In genomic region chr17:24766266-24766875, GRCm38 (mm10) we compare ENCODE assay signal across 17 mouse cellular contexts. TPM values are rescaled to one million over a fixed set of nuclear protein-coding genes. Genes with fewer than 3 reads are reported as not detected.
DNase-seq lines count a peak whose midpoint lies in the region; ATAC-seq lines count a peak whose summit lies in the region.
"Had no signal": no experiment of that assay in that cellular context is flagged by ENCODE, and none has a peak within 500 bp of the region (broad histone marks: within the 10 kb centered on the region; RNA-seq: fewer than 3 reads in every experiment).

No protein-coding gene starts in this region.

- H3K27ac ChIP-seq in midbrain, embryonic 11.5 days (ENCODE audit: low read depth, low read length): no peak overlapping the region
- no peak overlapping the region for H3K27ac ChIP-seq in midbrain, embryonic 13.5 days
- 0 out of 2 replicates have a peak overlapping the region, but pooled peaks have one; percentile 75 for H3K27ac ChIP-seq in embryonic facial prominence, embryonic 15.5 days (replicated peaks)
- H3K27ac ChIP-seq in kidney, embryonic 16.5 days (ENCODE audit: low read length): peak overlapping the region; percentile 90
- no peak overlapping the region for H3K27ac ChIP-seq in hindbrain, embryonic 11.5 days (ENCODE audit: low read depth, low read length)
- H3K27ac ChIP-seq: hindbrain, embryonic 15.5 days; limb, embryonic 15.5 days; midbrain, embryonic 10.5 days; neural tube, embryonic 13.5 days had no signal

- peak; percentile 81 for DNase-seq in midbrain, embryonic 11.5 days (ENCODE audit: low spot score, missing footprints)
- DNase-seq in cerebellum, adult 8-10 months: no peak
- no peak for DNase-seq in gastrocnemius, postnatal 4 days (ENCODE audit: low spot score in 2 of 2)
- no peak for DNase-seq in hindbrain, embryonic 11.5 days (ENCODE audit: low spot score)
- DNase-seq: cerebellum, postnatal 25 days; gastrocnemius, postnatal 25 days; thymus, postnatal 36 days had no signal

- H3K4me3 ChIP-seq in midbrain, embryonic 11.5 days (ENCODE audit: low read depth, low read length): no peak overlapping the region
- H3K4me3 ChIP-seq in midbrain, embryonic 13.5 days (replicated peaks): no peak overlapping the region
- H3K4me3 ChIP-seq in embryonic facial prominence, embryonic 15.5 days (replicated peaks): no peak overlapping the region
- H3K4me3 ChIP-seq in kidney, embryonic 16.5 days (ENCODE audit: low read length): no peak overlapping the region
- no peak overlapping the region for H3K4me3 ChIP-seq in hindbrain, embryonic 11.5 days (ENCODE audit: low read depth, low read length)
- H3K4me3 ChIP-seq: hindbrain, embryonic 15.5 days; limb, embryonic 15.5 days; midbrain, embryonic 10.5 days; neural tube, embryonic 13.5 days had no signal

- no peaks in the 10 kb centered on the region for H3K27me3 ChIP-seq in midbrain, embryonic 11.5 days (ENCODE audit: control insufficient read depth, insufficient read depth, low read length)
- peaks cover 6% of the 10 kb centered on the region; the same call in 1 of the 2 replicates for H3K27me3 ChIP-seq in midbrain, embryonic 13.5 days
- no peaks in the 10 kb centered on the region for H3K27me3 ChIP-seq in embryonic facial prominence, embryonic 15.5 days
- H3K27me3 ChIP-seq in kidney, embryonic 16.5 days (ENCODE audit: insufficient read depth, low read length): no peaks in the 10 kb centered on the region
- no peaks in the 10 kb centered on the region for H3K27me3 ChIP-seq in hindbrain, embryonic 11.5 days (ENCODE audit: control insufficient read depth, insufficient read depth, low read length)
- H3K27me3 ChIP-seq: hindbrain, embryonic 15.5 days; limb, embryonic 15.5 days had no signal

- 20% methylated on average over 12 of the region's 12 CpGs for WGBS in midbrain, embryonic 11.5 days
- 24% methylated on average over 12 of the region's 12 CpGs for WGBS in midbrain, embryonic 13.5 days
- WGBS in embryonic facial prominence, embryonic 15.5 days: 34% methylated on average over 12 of the region's 12 CpGs
- 10% methylated on average over 12 of the region's 12 CpGs for WGBS in kidney, embryonic 16.5 days
- WGBS in hindbrain, embryonic 11.5 days: 31% methylated on average over 12 of the region's 12 CpGs

- no peaks in the 10 kb centered on the region for H3K36me3 ChIP-seq in midbrain, embryonic 11.5 days (ENCODE audit: control insufficient read depth, insufficient read depth, low read length)
- no peaks in the 10 kb centered on the region for H3K36me3 ChIP-seq in midbrain, embryonic 13.5 days
- no peaks in the 10 kb centered on the region for H3K36me3 ChIP-seq in embryonic facial prominence, embryonic 15.5 days
- no peaks in the 10 kb centered on the region for H3K36me3 ChIP-seq in kidney, embryonic 16.5 days (ENCODE audit: insufficient read depth, low read length)
- H3K36me3 ChIP-seq in hindbrain, embryonic 11.5 days (ENCODE audit: control insufficient read depth, insufficient read depth, low read length): no peaks in the 10 kb centered on the region
- H3K36me3 ChIP-seq: hindbrain, embryonic 15.5 days; limb, embryonic 15.5 days; midbrain, embryonic 10.5 days; neural tube, embryonic 13.5 days had no signal

- no peak overlapping the region for H3K9ac ChIP-seq in midbrain, embryonic 11.5 days (ENCODE audit: low read length)
- H3K9ac ChIP-seq in midbrain, embryonic 13.5 days (replicated peaks): no peak overlapping the region
- no peak overlapping the region for H3K9ac ChIP-seq in embryonic facial prominence, embryonic 15.5 days
- H3K9ac ChIP-seq in kidney, embryonic 16.5 days (replicated peaks; ENCODE audit: low read length): no peak overlapping the region
- no peak overlapping the region for H3K9ac ChIP-seq in hindbrain, embryonic 11.5 days (ENCODE audit: low read depth, low read length)
- H3K9ac ChIP-seq: hindbrain, embryonic 15.5 days; limb, embryonic 15.5 days; neural tube, embryonic 13.5 days had no signal

- H3K9me3 ChIP-seq in midbrain, embryonic 11.5 days (ENCODE audit: control insufficient read depth, low read length): no peaks in the 10 kb centered on the region
- no peaks in the 10 kb centered on the region for H3K9me3 ChIP-seq in midbrain, embryonic 13.5 days
- no peaks in the 10 kb centered on the region for H3K9me3 ChIP-seq in embryonic facial prominence, embryonic 15.5 days (replicated peaks)
- H3K9me3 ChIP-seq in kidney, embryonic 16.5 days (ENCODE audit: low read length): no peaks in the 10 kb centered on the region
- H3K9me3 ChIP-seq in hindbrain, embryonic 11.5 days (ENCODE audit: control insufficient read depth, low read length): no peaks in the 10 kb centered on the region
- H3K9me3 ChIP-seq: hindbrain, embryonic 15.5 days; limb, embryonic 15.5 days; midbrain, embryonic 10.5 days; neural tube, embryonic 13.5 days had no signal

- no peak overlapping the region for H3K4me2 ChIP-seq in midbrain, embryonic 11.5 days
- H3K4me2 ChIP-seq in midbrain, embryonic 13.5 days (replicated peaks): no peak overlapping the region
- no peak overlapping the region for H3K4me2 ChIP-seq in embryonic facial prominence, embryonic 15.5 days (replicated peaks)
- no peak overlapping the region; the same call in 1 of the 2 replicates for H3K4me2 ChIP-seq in kidney, embryonic 16.5 days (replicated peaks; ENCODE audit: low read depth, low read length)
- no peak overlapping the region for H3K4me2 ChIP-seq in hindbrain, embryonic 11.5 days (replicated peaks; ENCODE audit: low read depth, low read length)
- H3K4me2 ChIP-seq: hindbrain, embryonic 15.5 days; limb, embryonic 15.5 days; neural tube, embryonic 13.5 days had no signal

- no peak for ATAC-seq in midbrain, embryonic 11.5 days (ENCODE audit: low FRiP score)
- ATAC-seq in midbrain, embryonic 13.5 days: no peak
- ATAC-seq in embryonic facial prominence, embryonic 15.5 days (ENCODE audit: insufficient number of reproducible peaks, low FRiP score, low TSS enrichment, low read depth): no peak
- ATAC-seq in kidney, embryonic 16.5 days (ENCODE audit: low FRiP score, low TSS enrichment): peak; percentile 78
- no peak for ATAC-seq in hindbrain, embryonic 11.5 days (ENCODE audit: low FRiP score)

- H3K4me1 ChIP-seq in midbrain, embryonic 11.5 days (ENCODE audit: control insufficient read depth, insufficient read depth, low read length): no peaks in the 10 kb centered on the region
- H3K4me1 ChIP-seq in midbrain, embryonic 13.5 days (replicated peaks): no peaks in the 10 kb centered on the region
- peaks cover 46% of the 10 kb centered on the region for H3K4me1 ChIP-seq in embryonic facial prominence, embryonic 15.5 days
- H3K4me1 ChIP-seq in kidney, embryonic 16.5 days (ENCODE audit: insufficient read depth, low read length): peaks cover 62% of the 10 kb centered on the region
- H3K4me1 ChIP-seq in hindbrain, embryonic 11.5 days (replicated peaks; ENCODE audit: control insufficient read depth, insufficient read depth, low read length): no peaks in the 10 kb centered on the region
- H3K4me1 ChIP-seq: hindbrain, embryonic 15.5 days; neural tube, embryonic 13.5 days had no signal

RNA-seq across cellular contexts. Expression of gene Hs3st6, which starts 13.6 kb away (rescaled TPM):
- 0.18 and 0.23 TPM in 2 replicates for polyA plus RNA-seq in midbrain, embryonic 11.5 days (2014; fragmentation: Nextera tagmentation; extraction: Ambion mirVana)
- polyA plus RNA-seq in midbrain, embryonic 13.5 days (2015; fragmentation: Nextera tagmentation; extraction: Ambion mirVana): 0.13 and 0.22 TPM in 2 replicates
- 26.4 and 30.4 TPM in 2 replicates for polyA plus RNA-seq in embryonic facial prominence, embryonic 15.5 days (2015; fragmentation: Nextera tagmentation; extraction: Ambion mirVana)
- polyA plus RNA-seq in kidney, embryonic 16.5 days (2015; fragmentation: Nextera tagmentation; extraction: Ambion mirVana): 23.0 and 27.6 TPM in 2 replicates
- total RNA-seq in gastrocnemius, postnatal 4 days (2021): not detected
- 1.5 and 2.3 TPM in 2 replicates for polyA plus RNA-seq in hindbrain, embryonic 11.5 days (2014; fragmentation: Nextera tagmentation; extraction: Ambion mirVana)
- total RNA-seq: gastrocnemius, postnatal 25 days had no signal

RNA-seq across cellular contexts. Expression of gene Msrb1, which starts 29.9 kb away (rescaled TPM):
- 19.2 and 23.0 TPM in 2 replicates for polyA plus RNA-seq in midbrain, embryonic 11.5 days (2014; fragmentation: Nextera tagmentation; extraction: Ambion mirVana)
- 18.0 and 19.6 TPM in 2 replicates for polyA plus RNA-seq in midbrain, embryonic 13.5 days (2015; fragmentation: Nextera tagmentation; extraction: Ambion mirVana)
- polyA plus RNA-seq in embryonic facial prominence, embryonic 15.5 days (2015; fragmentation: Nextera tagmentation; extraction: Ambion mirVana): 26.6 and 27.9 TPM in 2 replicates
- polyA plus RNA-seq in kidney, embryonic 16.5 days (2015; fragmentation: Nextera tagmentation; extraction: Ambion mirVana): 33.3 and 33.8 TPM in 2 replicates
- 100 to 1,000 TPM in 1 of 2 experiments, 10 to 100 TPM in 1; 91.8 to 101 TPM for total RNA-seq in gastrocnemius, postnatal 4 days (2021)
- polyA plus RNA-seq in hindbrain, embryonic 11.5 days (2014; fragmentation: Nextera tagmentation; extraction: Ambion mirVana): 21.1 and 22.8 TPM in 2 replicates

RNA-seq across cellular contexts. Expression of gene Meiob, which starts 37.7 kb away (rescaled TPM):
- not detected in 2 replicates for polyA plus RNA-seq in midbrain, embryonic 11.5 days (2014; fragmentation: Nextera tagmentation; extraction: Ambion mirVana)
- polyA plus RNA-seq in midbrain, embryonic 13.5 days (2015; fragmentation: Nextera tagmentation; extraction: Ambion mirVana): not detected in 2 replicates
- polyA plus RNA-seq in embryonic facial prominence, embryonic 15.5 days (2015; fragmentation: Nextera tagmentation; extraction: Ambion mirVana): 0.09 and 0.16 TPM in 2 replicates
- 0.11 TPM in 1 of 2 replicates, not detected in the other for polyA plus RNA-seq in kidney, embryonic 16.5 days (2015; fragmentation: Nextera tagmentation; extraction: Ambion mirVana)
- not detected for total RNA-seq in gastrocnemius, postnatal 4 days (2021)
- not detected in 2 replicates for polyA plus RNA-seq in hindbrain, embryonic 11.5 days (2014; fragmentation: Nextera tagmentation; extraction: Ambion mirVana)
- total RNA-seq: gastrocnemius, postnatal 25 days; layer of hippocampus, postnatal 25 days; left cerebral cortex, postnatal 25 days had no signal
- polyA plus RNA-seq: heart, embryonic 16.5 days; hindbrain, embryonic 15.5 days; limb, embryonic 15.5 days; neural tube, embryonic 13.5 days had no signal

RNA-seq across cellular contexts. Expression of gene Rpl3l, which starts 38.8 kb away (rescaled TPM):
- polyA plus RNA-seq in midbrain, embryonic 11.5 days (2014; fragmentation: Nextera tagmentation; extraction: Ambion mirVana): not detected in 2 replicates
- not detected in 2 replicates for polyA plus RNA-seq in midbrain, embryonic 13.5 days (2015; fragmentation: Nextera tagmentation; extraction: Ambion mirVana)
- not detected in 2 replicates for polyA plus RNA-seq in embryonic facial prominence, embryonic 15.5 days (2015; fragmentation: Nextera tagmentation; extraction: Ambion mirVana)
- polyA plus RNA-seq in kidney, embryonic 16.5 days (2015; fragmentation: Nextera tagmentation; extraction: Ambion mirVana): 0.15 TPM in 1 of 2 replicates, not detected in the other
- 100 to 1,000 TPM; 215 to 219 TPM for total RNA-seq in gastrocnemius, postnatal 4 days (2021)
- 0.11 TPM in 1 of 2 replicates, not detected in the other for polyA plus RNA-seq in hindbrain, embryonic 11.5 days (2014; fragmentation: Nextera tagmentation; extraction: Ambion mirVana)
- polyA plus RNA-seq: hindbrain, embryonic 15.5 days; limb, embryonic 15.5 days; midbrain, embryonic 10.5 days; neural tube, embryonic 13.5 days had no signal

RNA-seq across cellular contexts. Expression of gene Ndufb10, which starts 42.1 kb away (rescaled TPM):
- 198 and 210 TPM in 2 replicates for polyA plus RNA-seq in midbrain, embryonic 11.5 days (2014; fragmentation: Nextera tagmentation; extraction: Ambion mirVana)
- polyA plus RNA-seq in midbrain, embryonic 13.5 days (2015; fragmentation: Nextera tagmentation; extraction: Ambion mirVana): 257 and 260 TPM in 2 replicates
- 223 and 227 TPM in 2 replicates for polyA plus RNA-seq in embryonic facial prominence, embryonic 15.5 days (2015; fragmentation: Nextera tagmentation; extraction: Ambion mirVana)
- polyA plus RNA-seq in kidney, embryonic 16.5 days (2015; fragmentation: Nextera tagmentation; extraction: Ambion mirVana): 258 and 262 TPM in 2 replicates
- total RNA-seq in gastrocnemius, postnatal 4 days (2021): 100 to 1,000 TPM; 383 to 407 TPM
- 198 and 223 TPM in 2 replicates for polyA plus RNA-seq in hindbrain, embryonic 11.5 days (2014; fragmentation: Nextera tagmentation; extraction: Ambion mirVana)

Comparison
In these comparisons a context has a peak if more than half of its experiments do, and no peak if none do; other contexts are left out.
1. H3K27ac ChIP-seq: peak in embryonic facial prominence, embryonic 15.5 days (single experiment) and kidney, embryonic 16.5 days (single experiment); none in midbrain, embryonic 11.5 days (single experiment), midbrain, embryonic 13.5 days (single experiment) and hindbrain, embryonic 11.5 days (single experiment).